Mouse (Mus musculus) liver, adult 2 months (tissue): ENCODE measurements at regions not wholly inside any gene's neighbourhood (a gene's known extent, or its start where the extent isn't known, plus 50 kb on each side); places are given as distances from the start of the nearest gene placed in this dataset.

Experiments
- DNase-seq: peaks from one replicate; pipeline ENCODE4 v3.0.0-alpha.2; 2011; ENCODE audit warnings: low read depth, low spot score; ENCODE audit errors: extremely low read depth
- H3K27ac ChIP-seq: fragments of 200-500 bp; replicated peaks from 2 replicates; pipeline ENCODE4 v1.5.1; 2012; ENCODE audit warnings: low read depth, mild to moderate bottlenecking, control low read depth, inconsistent platforms, low read length; ENCODE audit not compliant: insufficient read depth
- H3K27me3 ChIP-seq: fragments of 200-500 bp; 2 replicates; pipeline ENCODE4 v1.6.1; 2012; ENCODE audit warnings: mild to moderate bottlenecking, moderate library complexity, low read length, inconsistent platforms; ENCODE audit not compliant: control insufficient read depth, insufficient read depth
- H3K36me3 ChIP-seq: fragments of 200-500 bp; 2 replicates; pipeline ENCODE4 v1.6.1; 2012; ENCODE audit warnings: low read length, inconsistent platforms; ENCODE audit not compliant: control insufficient read depth, insufficient read depth
- H3K4me1 ChIP-seq: fragments of 200-500 bp; 2 replicates; pipeline ENCODE4 v1.6.1; 2011; ENCODE audit warnings: low read length; ENCODE audit not compliant: control insufficient read depth, insufficient read depth
- H3K4me3 ChIP-seq: fragments of 200-500 bp; 2 replicates; pipeline ENCODE4 v1.5.1; 2011; ENCODE audit warnings: low read depth, mild to moderate bottlenecking, control low read depth, low read length, moderate library complexity; ENCODE audit not compliant: insufficient read depth
- H3K79me2 ChIP-seq: fragments of 200-500 bp; 2 replicates; pipeline ENCODE4 v1.6.1; 2012; ENCODE audit warnings: inconsistent platforms, mild to moderate bottlenecking, low read length, moderate library complexity; ENCODE audit not compliant: control insufficient read depth, insufficient read depth
- H3K9ac ChIP-seq: fragments of 200-500 bp; 2 replicates; pipeline ENCODE4 v1.6.1; 2012; ENCODE audit warnings: low read depth, mild to moderate bottlenecking, control low read depth, inconsistent platforms, low read length
- CTCF ChIP-seq: fragments of 200-500 bp; IDR thresholded peaks from 2 replicates; pipeline ENCODE4 v1.5.1; 2011; ENCODE audit warnings: low read depth, low read length, control low read depth
- POLR2A ChIP-seq: fragments of 200-500 bp; IDR thresholded peaks from 2 replicates; pipeline ENCODE4 v1.6.1; 2011; ENCODE audit warnings: low read length, control low read depth; ENCODE audit not compliant: insufficient read depth; ENCODE audit errors: extremely low read depth
- WGBS: fragments of 180-500 bp; shearing (Covaris S2); methylation state at CpG from one replicate; pipeline ENCODE4 v1.1.7; 2018; 5-methylcytosine and 5-hydroxymethylcytosine counted together

DNA sequence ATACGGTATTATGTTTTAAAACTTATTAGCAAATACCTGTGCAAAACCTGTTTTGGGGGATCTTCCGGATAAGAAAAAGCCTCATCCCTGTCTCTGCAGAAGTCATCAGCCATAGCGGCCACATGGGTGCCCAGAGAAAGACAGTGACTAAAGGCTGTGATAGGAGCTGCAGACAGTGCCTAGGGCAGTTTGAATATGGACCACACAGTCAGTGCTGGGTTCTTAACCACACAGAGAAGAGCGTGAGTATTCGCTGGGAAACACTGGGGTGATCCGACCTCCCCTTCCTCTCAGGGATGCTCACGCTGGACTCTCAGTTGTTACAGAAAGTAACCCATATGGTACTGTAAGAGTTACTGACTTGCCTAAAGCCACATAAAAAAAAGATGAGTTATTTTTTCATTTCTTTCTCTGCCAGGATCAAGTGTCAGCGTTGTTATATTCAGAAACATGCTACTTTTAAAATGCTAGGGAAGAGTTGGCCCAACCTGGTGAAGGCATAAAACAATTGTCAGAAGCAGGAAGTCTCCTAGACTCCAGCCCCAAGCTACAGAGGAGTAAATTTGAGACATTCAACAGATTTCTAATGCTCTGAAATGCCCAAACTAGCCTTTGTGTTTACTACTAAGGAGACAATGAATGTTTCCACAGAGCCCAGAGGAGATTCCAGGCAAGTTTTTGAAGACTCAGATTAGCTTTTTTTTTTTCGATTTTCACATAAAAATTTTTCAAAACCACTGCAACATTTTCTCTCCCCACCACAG, 333.3 kb upstream of the Acvr2a start:
- TF ChIP-seq POLR2A (no peak), CTCF (no peak)
- H3K4me1 ChIP-seq, result no peaks in the 10 kb centered on the region
- no peaks in the 10 kb centered on the region for H3K27me3 ChIP-seq
- H3K9ac ChIP-seq, result no peak overlapping the region
- no peaks in the 10 kb centered on the region for H3K36me3 ChIP-seq
- DNase-seq, result no peak
- H3K4me3 ChIP-seq, result no peak overlapping the region
- WGBS, result 88% methylated on average over 9 of the region's 9 CpGs
- H3K27ac ChIP-seq, result no peak overlapping the region
- H3K79me2 ChIP-seq, result no peaks in the 10 kb centered on the region

GRCm38 (mm10) chr2:48481209-48481742, 332.6 kb upstream of the Acvr2a start:
- H3K4me1 ChIP-seq, result no peaks in the 10 kb centered on the region
- no peak for TF ChIP-seq POLR2A
- no peak for TF ChIP-seq CTCF
- no peak overlapping the region for H3K4me3 ChIP-seq
- no peak for DNase-seq
- H3K36me3 ChIP-seq, result no peaks in the 10 kb centered on the region
- no peak overlapping the region for H3K27ac ChIP-seq
- H3K9ac ChIP-seq, result no peak overlapping the region
- 90% methylated on average over 12 of the region's 12 CpGs for WGBS
- H3K27me3 ChIP-seq, result no peaks in the 10 kb centered on the region
- H3K79me2 ChIP-seq, result no peaks in the 10 kb centered on the region

GRCm38 (mm10) chr2:48493574-48493973, 320.3 kb upstream of the Acvr2a start:
- Histone ChIP-seq H3K36me3 (no peaks in the 10 kb centered on the region), H3K9ac (no peak overlapping the region), H3K27me3 (no peaks in the 10 kb centered on the region), H3K4me1 (no peaks in the 10 kb centered on the region), H3K79me2 (no peaks in the 10 kb centered on the region), H3K27ac (no peak overlapping the region), H3K4me3 (no peak overlapping the region)
- 88% methylated on average over 3 of the region's 3 CpGs for WGBS
- no peak for TF ChIP-seq POLR2A
- no peak for TF ChIP-seq CTCF
- DNase-seq, result no peak

DNA sequence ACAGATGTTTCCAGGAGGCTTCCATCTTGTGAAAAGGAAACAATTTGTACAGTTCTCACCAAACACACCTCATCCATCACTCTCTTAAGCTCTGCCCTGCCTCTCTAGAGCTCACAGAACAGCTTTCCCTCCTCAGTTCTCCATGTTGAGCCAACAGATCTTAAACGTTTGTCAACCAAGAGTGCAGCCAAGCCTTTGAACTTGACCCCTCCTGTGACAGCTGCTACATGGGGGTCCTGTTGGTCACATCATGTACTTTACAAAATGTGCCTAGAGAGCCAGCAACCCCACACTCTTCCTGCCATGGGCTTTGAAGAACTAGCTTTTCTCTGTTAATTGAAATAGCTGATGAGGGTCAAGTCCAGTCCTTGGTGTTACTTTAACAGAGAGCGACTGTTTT, 319.8 kb upstream of the Acvr2a start:
- Histone ChIP-seq H3K79me2 (no peaks in the 10 kb centered on the region), H3K9ac (no peak overlapping the region), H3K27me3 (no peaks in the 10 kb centered on the region), H3K4me1 (no peaks in the 10 kb centered on the region), H3K36me3 (no peaks in the 10 kb centered on the region), H3K4me3 (no peak overlapping the region), H3K27ac (no peak overlapping the region)
- 67% methylated on average over 2 of the region's 2 CpGs for WGBS
- peak; percentile 41 for DNase-seq
- no peak for TF ChIP-seq POLR2A
- TF ChIP-seq CTCF, result no peak

GRCm38 (mm10) chr2:48494632-48495031, 319.3 kb upstream of the Acvr2a start:
- H3K27ac ChIP-seq, result no peak overlapping the region
- TF ChIP-seq CTCF (no peak), POLR2A (no peak)
- H3K4me1 ChIP-seq, result no peaks in the 10 kb centered on the region
- no peak overlapping the region for H3K4me3 ChIP-seq
- no peak for DNase-seq
- WGBS, result 88% methylated on average over 3 of the region's 3 CpGs
- no peaks in the 10 kb centered on the region for H3K27me3 ChIP-seq
- H3K36me3 ChIP-seq, result no peaks in the 10 kb centered on the region
- H3K9ac ChIP-seq, result no peak overlapping the region
- H3K79me2 ChIP-seq, result no peaks in the 10 kb centered on the region
